Mouse (Mus musculus) lung, postnatal 25 days (tissue): ENCODE data around the gene Lamb2.
A peak's percentile ranks its signal among the peaks of the same experiment; 100 is the strongest.

ENCODE experiments used
- DNase-seq: peaks from one replicate; pipeline ENCODE4 v3.0.0; 2022; ENCODE audit warnings: low spot score

The Lamb2 gene

DNA sequence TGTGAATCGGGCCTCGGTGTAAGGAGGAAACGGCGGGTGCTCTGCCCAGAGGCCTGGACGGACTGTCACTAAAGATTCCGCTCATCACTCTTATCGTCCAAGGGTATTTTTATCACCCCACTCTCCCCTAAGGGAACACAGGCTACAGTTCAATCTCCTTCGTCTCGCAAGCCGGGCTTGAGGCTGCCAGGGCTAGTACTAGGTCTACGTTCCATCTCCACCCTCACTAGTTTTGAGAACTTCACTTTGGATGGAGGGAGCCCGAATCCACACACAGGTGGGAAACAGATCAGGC, 11.7 kb downstream of the Lamb2 start:
- DNase-seq: no peak

DNA sequence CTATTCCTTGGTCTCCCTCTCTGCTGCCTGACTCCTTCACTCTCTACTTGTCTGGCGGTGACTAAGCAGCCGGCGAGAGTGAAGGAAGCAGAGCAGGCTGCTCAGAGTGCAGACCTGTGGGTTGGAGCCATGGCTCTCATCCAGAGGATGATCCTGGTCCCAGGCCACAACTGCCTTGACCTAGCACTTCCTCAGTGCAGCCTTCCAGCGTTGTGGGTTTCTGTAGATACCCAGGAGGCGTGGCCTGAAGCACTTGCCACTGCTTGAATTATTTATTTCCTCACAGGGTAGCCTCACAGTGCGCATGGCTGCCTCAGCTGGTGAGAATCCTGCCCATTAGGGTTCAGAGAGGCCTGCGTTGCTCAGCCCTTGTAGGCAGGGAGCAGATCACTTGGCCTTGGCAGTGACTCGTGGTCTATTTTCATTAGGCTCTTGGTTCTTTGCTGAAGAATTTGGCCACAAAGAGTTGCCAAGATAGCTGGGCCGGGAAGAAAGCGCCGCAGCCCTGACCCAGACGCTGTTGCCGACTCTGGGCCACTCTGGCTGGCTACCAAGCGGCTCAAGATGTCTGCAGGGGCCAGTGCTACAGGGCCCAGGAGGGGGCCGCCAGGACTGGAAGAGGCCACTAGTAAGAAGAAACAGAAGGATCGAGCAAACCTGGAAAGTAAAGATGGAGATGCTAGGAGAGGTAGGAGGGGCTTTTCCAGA, 12.7 kb downstream of the Lamb2 start:
- no peak for DNase-seq

DNA sequence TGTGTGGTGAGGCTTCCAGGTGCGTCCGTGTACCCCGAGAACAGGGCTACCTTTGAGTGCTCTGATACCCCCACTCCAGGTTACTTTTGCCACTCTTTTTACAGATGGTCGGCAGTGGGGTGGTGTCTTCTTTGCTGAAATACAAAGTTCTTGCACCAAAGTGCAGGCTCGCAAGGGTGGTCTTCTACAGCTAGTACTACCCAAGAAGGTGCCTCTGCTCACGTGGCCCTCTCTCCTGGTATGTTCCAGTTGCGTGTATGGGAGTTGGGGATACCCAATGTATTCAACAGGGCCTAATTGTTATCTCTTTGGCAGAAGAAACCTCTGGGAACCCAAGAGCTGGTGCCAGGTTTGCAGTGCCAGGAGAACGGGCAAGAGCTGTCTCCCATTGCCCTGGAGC, 13.7 kb downstream of the Lamb2 start:
- DNase-seq: no peak

DNA sequence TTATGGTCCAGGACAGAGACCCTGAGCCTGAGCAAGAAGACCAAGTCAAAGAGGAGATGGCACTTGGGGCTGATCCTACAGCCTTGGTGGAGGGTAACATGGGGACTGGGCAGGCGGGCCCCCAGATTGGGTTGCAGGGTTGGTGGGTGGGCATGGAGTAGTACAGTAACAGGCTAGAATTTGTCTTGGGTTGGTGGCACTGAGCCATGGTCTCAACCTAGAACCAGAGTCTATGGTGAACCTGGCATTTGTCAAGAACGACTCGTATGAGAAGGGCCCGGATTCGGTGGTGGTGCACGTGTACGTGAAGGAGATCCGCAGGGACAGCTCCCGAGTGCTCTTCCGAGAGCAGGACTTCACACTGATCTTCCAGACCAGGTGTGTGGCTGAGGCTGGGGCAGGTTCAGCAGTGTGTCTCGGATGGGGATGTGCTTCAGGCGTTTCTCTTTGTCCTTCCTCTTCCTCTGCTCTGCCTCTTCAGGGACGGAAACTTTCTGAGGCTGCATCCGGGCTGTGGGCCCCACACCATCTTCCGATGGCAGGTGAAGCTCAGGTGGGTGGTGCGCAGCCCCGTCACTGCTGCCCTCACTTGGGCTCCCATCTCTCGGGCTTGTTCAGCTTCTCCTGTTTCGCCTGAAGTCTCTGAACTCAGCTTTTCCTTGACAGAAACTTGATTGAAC, 14.8 kb downstream of the Lamb2 start:
- DNase-seq: no peak

DNA sequence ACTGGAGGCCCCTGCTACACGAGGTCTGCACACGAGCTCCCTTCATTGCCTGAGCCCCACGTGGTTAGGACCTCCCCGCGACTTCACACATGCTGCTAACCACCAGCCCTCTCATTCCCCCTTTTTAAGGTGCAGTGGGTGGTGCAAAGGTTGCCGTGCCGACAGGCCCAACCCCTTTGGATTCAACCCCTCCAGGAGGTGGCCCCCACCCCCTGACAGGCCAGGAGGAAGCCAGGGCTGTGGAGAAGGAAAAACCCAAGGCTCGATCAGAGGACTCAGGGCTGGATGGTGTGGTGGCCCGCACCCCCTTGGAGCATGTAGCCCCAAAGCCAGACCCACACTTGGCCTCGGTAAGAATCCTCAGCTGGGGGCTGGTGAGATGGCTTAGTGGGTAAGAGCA, 15.4 kb downstream of the Lamb2 start:
- DNase-seq: no peak

DNA sequence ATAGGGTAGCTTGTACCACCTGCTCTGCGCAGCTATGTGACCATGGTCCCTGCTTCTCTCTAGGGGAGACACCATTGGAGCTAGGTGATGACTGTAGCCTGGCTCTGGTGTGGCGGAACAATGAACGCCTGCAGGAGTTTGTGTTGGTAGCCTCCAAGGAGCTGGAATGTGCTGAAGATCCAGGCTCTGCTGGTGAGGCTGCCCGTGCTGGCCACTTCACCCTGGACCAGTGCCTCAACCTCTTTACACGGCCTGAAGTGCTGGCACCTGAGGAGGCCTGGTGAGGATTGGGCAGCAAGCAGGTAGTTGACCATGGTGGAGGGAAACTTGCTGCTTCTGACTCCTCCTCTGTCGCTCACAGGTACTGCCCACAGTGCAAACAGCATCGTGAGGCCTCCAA, 19.7 kb downstream of the Lamb2 start:
- DNase-seq: no peak

DNA sequence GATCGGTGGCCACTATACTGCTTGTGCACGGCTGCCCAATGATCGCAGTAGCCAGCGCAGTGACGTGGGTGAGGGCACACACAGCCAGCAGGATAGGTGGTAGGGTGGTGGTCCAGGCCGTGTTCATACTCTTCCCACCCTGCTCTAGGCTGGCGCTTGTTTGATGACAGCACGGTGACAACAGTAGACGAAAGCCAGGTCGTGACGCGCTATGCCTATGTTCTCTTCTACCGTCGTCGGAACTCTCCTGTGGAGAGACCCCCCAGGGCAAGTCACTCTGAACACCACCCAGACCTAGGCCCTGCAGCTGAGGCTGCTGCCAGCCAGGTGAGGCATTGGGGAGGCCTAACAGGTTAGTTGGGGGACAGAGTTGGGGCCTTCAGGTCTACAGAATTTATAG, 20.4 kb downstream of the Lamb2 start:
- no peak for DNase-seq

DNA sequence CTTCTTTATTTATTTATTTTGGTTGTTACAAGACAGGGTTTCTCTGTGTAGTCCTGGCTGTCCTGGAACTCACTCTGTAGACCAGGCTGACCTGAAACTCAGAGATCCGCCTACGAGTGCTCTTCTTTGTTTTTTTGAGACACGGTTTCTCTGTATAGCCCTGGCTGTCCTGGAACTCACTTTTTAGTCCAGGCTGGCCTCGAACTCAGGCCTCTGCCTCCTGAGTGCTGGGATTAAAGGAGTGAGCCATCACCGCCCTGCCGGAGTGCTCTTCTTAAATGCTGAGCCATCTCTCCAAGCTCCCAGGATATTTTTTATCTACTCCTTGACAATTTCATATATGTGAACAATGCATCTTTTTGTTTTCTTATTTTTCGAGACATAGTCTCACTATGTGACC, 27.4 kb downstream of the Lamb2 start:
- DNase-seq: no peak

DNA sequence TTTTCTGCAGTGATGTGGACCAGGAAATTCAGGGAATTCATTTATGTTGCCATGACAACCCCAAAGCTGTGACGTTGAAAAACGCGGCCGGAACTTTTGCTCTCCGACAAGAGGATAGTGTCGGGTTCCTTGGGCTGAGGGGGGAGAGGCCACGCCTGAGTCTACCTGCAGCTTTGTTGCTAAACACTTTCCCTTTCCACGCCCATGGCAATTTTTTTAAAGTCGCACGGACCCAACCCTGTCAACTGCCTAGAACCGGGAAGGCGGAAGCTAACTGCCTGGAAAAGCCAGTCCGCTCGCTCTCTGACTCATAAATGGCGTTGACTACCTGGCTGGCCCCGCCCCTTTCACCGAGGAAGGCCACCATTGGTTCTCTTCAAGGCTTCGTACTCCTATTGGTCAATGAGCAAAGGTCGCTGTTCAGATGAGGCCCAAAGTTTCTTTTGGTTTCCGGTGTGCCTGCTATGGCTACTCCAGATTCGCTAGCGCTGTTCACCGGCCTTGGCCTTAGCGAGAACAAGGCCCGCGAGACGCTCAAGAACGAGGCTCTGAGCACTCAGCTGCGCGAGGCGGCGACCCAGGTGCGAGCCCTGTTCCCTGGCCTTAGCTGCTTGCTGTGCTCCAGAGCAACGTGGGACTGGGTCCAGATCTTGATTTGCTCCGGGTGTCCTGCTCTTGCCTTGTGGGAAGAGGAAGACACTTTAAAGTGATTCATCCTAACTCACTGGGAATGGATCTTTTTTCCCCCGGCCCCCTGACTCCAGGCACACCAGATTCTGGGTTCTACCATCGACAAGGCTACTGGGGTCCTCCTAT, 28.3 kb downstream of the Lamb2 start, which contains the start of gene Qars:
Gene Qars (plus strand): TSS at position 88 of the 816 bp plus-strand sequence.
- DNase-seq: peak; percentile 97

DNA sequence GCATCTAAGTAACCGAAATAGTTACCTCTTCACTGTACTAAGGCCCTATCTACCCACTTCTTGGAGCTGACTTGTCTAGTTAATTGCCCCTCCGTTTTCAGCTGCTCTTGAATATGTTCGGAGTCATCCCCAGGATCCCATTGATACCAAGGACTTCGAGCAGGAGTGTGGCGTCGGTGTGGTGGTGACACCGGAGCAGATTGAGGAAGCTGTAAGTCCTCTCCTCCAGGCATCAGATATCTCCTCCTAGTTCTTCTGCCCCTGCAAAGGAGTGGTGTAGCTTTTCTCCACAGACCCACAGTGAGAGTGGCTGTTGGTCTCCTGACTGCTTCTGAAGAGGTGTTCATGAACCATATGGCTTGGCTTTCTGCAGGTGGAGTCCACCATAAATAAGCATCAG, 29.2 kb downstream of the Lamb2 start:
- no peak for DNase-seq

DNA sequence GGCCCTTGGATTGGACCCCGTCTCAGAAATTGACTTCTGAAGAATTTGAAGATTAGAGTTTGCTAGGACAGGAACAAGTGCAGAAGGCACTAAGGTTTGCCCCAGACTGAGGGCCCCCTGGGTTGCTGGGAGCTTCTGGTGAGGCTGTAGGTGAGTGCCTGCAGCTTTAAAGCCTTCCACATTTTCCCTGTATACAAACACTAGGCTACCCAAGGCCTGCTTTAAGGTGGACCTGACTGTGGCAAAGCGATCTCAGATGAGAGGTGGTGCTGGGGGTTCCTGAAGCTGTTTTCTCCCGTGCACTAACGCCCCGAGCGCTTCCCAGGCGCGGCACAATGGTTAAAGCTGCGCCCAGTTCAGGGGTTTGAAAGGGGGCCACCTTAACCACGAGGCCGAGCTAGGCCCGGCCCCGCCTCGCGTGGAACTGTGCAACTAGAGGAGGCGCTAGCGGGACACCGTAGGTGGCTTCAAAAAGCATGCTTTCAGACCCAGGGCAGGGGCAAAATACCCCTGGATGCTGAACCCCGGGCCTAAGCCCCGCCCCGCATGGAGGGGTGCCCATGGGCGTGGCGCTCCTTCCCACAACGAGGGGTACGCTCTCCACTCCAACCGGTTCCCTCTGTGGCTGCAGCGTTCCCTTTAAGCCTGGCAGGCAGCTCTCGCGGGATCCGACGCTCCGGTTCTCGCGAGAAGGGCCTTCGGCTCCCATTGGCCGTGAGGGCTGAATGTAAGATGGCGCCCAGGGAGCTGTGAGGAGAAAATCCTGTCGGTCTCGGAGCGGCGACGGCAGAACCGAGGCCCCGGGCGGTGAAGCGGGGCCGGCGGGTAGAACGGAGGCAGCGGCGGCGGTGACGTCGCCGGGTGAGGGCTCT, 37.1 kb downstream of the Lamb2 start, which contains the start of gene Qrich1:
Gene Qrich1 (plus strand): TSS at position 427 of the 872 bp plus-strand sequence.
- DNase-seq: peak; percentile 96

DNA sequence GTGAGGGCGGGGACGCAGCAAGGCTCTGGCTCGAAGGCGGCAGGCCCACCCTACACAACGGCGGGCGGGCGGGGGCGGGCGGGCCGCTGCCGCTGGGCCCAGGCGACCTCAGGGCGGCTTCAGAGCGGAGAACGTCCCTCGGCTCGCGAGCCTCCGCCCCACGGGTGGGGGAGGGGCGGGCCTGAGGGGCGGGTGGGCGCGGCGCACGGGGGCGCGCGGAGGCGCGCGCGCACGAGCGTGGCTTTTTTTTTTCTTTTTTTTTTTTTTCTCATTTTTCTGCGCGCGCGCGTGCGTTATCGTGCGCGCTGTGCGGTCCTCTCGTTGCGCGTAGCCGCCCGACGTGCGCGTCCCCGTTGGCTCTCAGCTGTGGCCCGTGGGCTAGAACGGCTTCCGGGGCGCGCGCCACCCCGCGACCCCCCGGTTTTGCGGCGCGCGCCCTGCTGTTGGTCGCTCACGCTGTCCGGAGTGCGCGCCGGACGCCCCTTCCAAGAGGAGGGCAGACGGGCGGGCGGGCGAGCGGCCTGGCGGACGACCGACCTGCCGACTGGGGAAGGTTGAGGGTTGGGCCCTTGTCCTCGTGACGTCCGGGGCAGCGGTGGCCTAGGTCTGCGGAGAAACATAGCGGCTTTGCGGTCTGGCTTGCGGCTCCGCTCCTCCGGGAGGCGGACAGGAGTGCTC, 37.9 kb downstream of the Lamb2 start:
- DNase-seq: peak; percentile 71

DNA sequence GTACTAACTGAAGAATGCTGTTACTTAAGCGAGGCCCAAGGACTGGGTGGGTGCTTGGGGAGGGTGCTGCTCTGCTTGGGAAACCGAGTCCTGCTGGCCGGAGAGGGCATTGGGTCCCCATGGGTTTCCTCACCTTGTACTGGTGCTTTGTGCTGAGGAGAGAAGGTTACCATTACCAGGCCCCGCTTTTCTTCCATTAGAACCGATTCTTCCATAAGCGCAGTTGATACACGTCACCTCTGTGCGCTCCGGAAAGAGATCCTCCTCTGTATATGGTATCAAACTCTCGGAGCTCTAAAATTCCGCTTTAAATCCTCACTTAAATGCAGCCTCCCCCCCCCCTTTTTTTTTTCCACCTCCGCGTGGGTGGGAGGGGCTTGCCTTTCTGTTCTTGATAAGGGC, 38.4 kb downstream of the Lamb2 start:
- no peak for DNase-seq

DNA sequence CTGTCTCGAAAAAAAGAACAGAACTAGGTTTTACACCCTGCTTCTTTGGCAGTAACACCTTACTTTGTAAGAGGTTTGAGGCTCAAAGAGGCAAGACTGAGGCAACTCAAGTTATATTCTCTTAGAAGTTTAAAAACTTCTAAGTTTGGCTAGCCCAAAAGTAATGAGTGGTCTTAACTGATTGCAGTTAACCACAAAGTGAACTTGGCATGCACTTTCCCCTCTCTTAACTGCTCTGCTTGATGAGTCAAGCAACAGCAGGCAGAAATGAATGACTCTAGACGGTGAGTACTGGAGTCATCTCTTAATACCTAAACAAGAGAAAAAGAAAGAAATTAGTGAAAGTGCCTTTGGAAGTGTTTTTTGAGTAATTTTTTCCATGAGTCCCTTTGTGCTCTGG, 42.1 kb downstream of the Lamb2 start:
- DNase-seq: no peak

DNA sequence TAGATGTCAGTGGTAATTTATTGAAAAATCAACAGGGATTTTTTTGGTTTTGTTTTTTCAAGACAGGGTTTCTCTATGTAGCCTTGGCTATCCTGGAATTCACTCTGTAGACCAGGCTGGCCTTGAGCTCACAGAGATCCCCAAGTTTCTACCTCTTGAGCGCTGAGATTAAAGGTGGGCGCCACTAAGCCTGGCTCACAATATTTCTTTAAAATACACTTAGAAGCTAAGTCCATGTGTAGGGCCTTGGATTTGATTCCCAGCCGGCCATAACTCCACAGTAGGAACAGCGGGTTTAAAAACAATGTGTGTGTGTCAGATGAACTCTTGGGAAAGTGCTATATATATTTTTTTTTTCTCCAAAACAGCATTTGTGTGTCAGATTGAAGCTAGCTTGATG, 43.8 kb downstream of the Lamb2 start:
- DNase-seq: no peak

DNA sequence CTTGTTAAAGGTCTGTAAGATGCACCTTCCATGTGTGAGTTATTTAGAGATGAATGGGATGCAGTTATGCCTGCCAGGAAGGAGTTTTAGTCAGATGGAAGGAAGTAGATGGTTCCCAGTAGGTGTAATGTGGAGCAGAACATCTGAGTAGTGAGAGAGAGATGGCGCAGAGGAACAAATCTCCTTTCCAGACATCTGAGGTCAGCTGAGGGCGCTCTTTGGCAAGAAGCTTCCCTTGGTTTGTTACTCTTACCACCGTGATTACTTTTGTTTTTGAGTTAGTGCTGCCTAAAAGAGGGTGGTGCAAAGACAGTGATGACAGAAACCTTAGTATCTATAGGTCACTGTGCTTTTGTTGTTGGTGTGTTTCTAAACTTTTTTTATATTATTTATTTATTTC, 45.9 kb downstream of the Lamb2 start:
- no peak for DNase-seq

DNA sequence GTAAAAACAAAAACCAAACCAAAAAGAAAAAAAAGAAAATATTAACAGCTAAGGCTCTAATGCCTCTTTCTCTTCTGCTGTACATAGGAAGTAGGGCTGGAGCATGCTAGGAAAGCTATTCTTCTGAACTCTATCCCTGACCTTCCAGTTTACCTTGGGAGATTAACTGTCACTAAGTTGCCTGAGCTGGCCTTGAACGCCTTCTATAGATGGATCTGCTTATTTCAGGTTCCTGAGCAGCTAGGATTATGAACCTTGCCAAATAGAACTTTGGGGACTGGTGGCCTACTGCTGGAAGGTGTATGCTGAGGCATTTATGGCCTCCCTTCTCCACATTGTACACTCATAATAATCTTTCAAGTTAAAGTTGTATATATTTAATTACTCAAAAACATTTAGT, 51.4 kb downstream of the Lamb2 start:
- DNase-seq: no peak

DNA sequence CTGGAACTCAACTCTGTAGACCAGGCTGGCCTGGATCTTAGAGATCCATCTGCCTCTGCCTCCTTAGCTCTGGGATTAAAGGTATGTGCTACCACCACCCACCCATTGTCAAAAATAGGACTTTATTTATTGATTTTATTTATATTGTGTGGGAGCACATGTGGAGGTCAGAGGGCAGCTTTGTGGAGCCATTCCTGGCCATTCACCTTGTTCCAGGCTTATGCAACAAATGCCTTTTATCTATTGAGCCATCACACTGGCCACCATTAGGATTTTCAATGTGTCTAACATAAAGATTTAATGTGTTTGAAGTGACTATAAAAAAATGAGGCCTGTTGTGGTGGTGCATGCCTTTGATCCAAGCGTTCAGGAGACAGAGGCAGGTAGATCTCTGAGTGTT, 52.0 kb downstream of the Lamb2 start:
- no peak for DNase-seq
